Mouse (Mus musculus): ENCODE results near the gene Tril.
A peak's percentile ranks its signal among the peaks of the same experiment; 100 is the strongest.

Gene Tril

GRCm38 (mm10) chr6:53804145-53804544 lies 16.5 kb downstream of the Tril start:
- no peak for DNase-seq

- DNase-seq = no peak
Measured at GRCm38 (mm10) chr6:53803551-53803950, 17.1 kb downstream of the Tril start.

GRCm38 (mm10) chr6:53801893-53802286 lies 18.7 kb downstream of the Tril start:
- no peak for DNase-seq

GRCm38 (mm10) chr6:53801269-53801892 lies 19.2 kb downstream of the Tril start:
- DNase-seq = no peak

GRCm38 (mm10) chr6:53798865-53799264 lies 21.8 kb downstream of the Tril start:
- no peak for DNase-seq

- no peak for DNase-seq
Measured at GRCm38 (mm10) chr6:53796835-53797234, 23.8 kb downstream of the Tril start.

- peak; percentile 61 for DNase-seq
Measured at GRCm38 (mm10) chr6:53795788-53796187, 24.8 kb downstream of the Tril start.

GRCm38 (mm10) chr6:53795078-53795477 lies 25.6 kb downstream of the Tril start:
- DNase-seq = no peak

GRCm38 (mm10) chr6:53794323-53794971 lies 26.2 kb downstream of the Tril start:
- DNase-seq = peak; percentile 88

GRCm38 (mm10) chr6:53782880-53783539 lies 37.6 kb downstream of the Tril start:
- peak; percentile 66 for DNase-seq

- no peak for DNase-seq
Measured at GRCm38 (mm10) chr6:53782273-53782672, 38.4 kb downstream of the Tril start.

- DNase-seq = peak; percentile 24
Measured at GRCm38 (mm10) chr6:53781171-53781570, 39.5 kb downstream of the Tril start.

- DNase-seq = no peak
Measured at GRCm38 (mm10) chr6:53780008-53780407, 40.6 kb downstream of the Tril start.

GRCm38 (mm10) chr6:53779526-53779925 lies 41.1 kb downstream of the Tril start:
- no peak for DNase-seq

- DNase-seq = no peak
Measured at GRCm38 (mm10) chr6:53778424-53778955, 42.1 kb downstream of the Tril start.

- no peak for DNase-seq
Measured at GRCm38 (mm10) chr6:53768275-53768674, 52.4 kb downstream of the Tril start.

GRCm38 (mm10) chr6:53766243-53766915 lies 54.3 kb downstream of the Tril start:
- no peak for DNase-seq

GRCm38 (mm10) chr6:53765731-53766130 lies 54.9 kb downstream of the Tril start:
- DNase-seq = no peak
